Mouse (Mus musculus): ENCODE data around the gene Slc11a2.
A peak's percentile ranks its signal among the peaks of the same experiment; 100 is the strongest.
"Not testable (repeated sequence)": the region's sequence is repeated elsewhere in the genome, so short reads cannot be mapped to it uniquely, and the experiment has no call there.

Slc11a2 gene

GRCm38 (mm10) chr15:100436112-100436511 lies 11.2 kb upstream of the Slc11a2 start:
- no peak for DNase-seq (ENCODE audit: low spot score in 2 of 2)

GRCm38 (mm10) chr15:100433234-100433633 lies 8.4 kb upstream of the Slc11a2 start:
- no peak for DNase-seq (ENCODE audit: low spot score in 2 of 2)

GRCm38 (mm10) chr15:100429959-100430565 lies 5.2 kb upstream of the Slc11a2 start:
- no peak for DNase-seq (ENCODE audit: low spot score in 2 of 2)

- DNase-seq (ENCODE audit: low spot score in 2 of 2), result no peak
These were observed 3.5 kb upstream of the Slc11a2 start for GRCm38 (mm10) chr15:100428296-100428905.

GRCm38 (mm10) chr15:100423916-100424315 lies 956 bp downstream of the Slc11a2 start:
- DNase-seq (ENCODE audit: low spot score in 2 of 2), result no peak

- DNase-seq (ENCODE audit: low spot score in 2 of 2), result peak; percentile 93 to 95
These were observed 1.7 kb downstream of the Slc11a2 start for GRCm38 (mm10) chr15:100422899-100423860.

GRCm38 (mm10) chr15:100422476-100422875 lies 2.4 kb downstream of the Slc11a2 start:
- peak in 1 of 2 experiments; percentile 21 for DNase-seq (ENCODE audit: low spot score in 2 of 2)

GRCm38 (mm10) chr15:100421758-100422197 lies 3.1 kb downstream of the Slc11a2 start, which contains the start of gene Gm5475:
Gene Gm5475, plus strand, starts transcription at chr15:100422147.
- DNase-seq (ENCODE audit: low spot score in 2 of 2), result not testable (repeated sequence)

- no peak for DNase-seq (ENCODE audit: low spot score in 2 of 2)
These were observed 3.7 kb downstream of the Slc11a2 start for GRCm38 (mm10) chr15:100421059-100421757.

GRCm38 (mm10) chr15:100419901-100420745 lies 4.7 kb downstream of the Slc11a2 start:
- no peak for DNase-seq (ENCODE audit: low spot score in 2 of 2)

GRCm38 (mm10) chr15:100419311-100419710 lies 5.6 kb downstream of the Slc11a2 start:
- no peak for DNase-seq (ENCODE audit: low spot score in 2 of 2)

GRCm38 (mm10) chr15:100417854-100418450 lies 6.9 kb downstream of the Slc11a2 start:
- no peak for DNase-seq (ENCODE audit: low spot score in 2 of 2)

GRCm38 (mm10) chr15:100415684-100416083 lies 9.2 kb downstream of the Slc11a2 start:
- DNase-seq (ENCODE audit: low spot score in 2 of 2), result no peak

GRCm38 (mm10) chr15:100414942-100415341 lies 9.9 kb downstream of the Slc11a2 start:
- no peak for DNase-seq (ENCODE audit: low spot score in 2 of 2)

- no peak for DNase-seq (ENCODE audit: low spot score in 2 of 2)
These were observed 10.9 kb downstream of the Slc11a2 start for GRCm38 (mm10) chr15:100414011-100414410.

- DNase-seq (ENCODE audit: low spot score in 2 of 2), result no peak
These were observed 11.6 kb downstream of the Slc11a2 start for GRCm38 (mm10) chr15:100413306-100413705.

- DNase-seq (ENCODE audit: low spot score in 2 of 2), result no peak
These were observed 13.1 kb downstream of the Slc11a2 start for GRCm38 (mm10) chr15:100411731-100412130.

GRCm38 (mm10) chr15:100410918-100411672 lies 13.8 kb downstream of the Slc11a2 start:
- no peak for DNase-seq (ENCODE audit: low spot score in 2 of 2)

GRCm38 (mm10) chr15:100406088-100406487 lies 18.8 kb downstream of the Slc11a2 start:
- no peak for DNase-seq (ENCODE audit: low spot score in 2 of 2)
